Mouse (Mus musculus): ENCODE data around the gene Kidins220. TPM values are rescaled to one million over a fixed set of nuclear protein-coding genes. Genes with fewer than 3 reads are reported as not detected.

Kidins220 gene
- total RNA-seq, 2 experiments from 2014 or later: 301 to 346 TPM

DNA sequence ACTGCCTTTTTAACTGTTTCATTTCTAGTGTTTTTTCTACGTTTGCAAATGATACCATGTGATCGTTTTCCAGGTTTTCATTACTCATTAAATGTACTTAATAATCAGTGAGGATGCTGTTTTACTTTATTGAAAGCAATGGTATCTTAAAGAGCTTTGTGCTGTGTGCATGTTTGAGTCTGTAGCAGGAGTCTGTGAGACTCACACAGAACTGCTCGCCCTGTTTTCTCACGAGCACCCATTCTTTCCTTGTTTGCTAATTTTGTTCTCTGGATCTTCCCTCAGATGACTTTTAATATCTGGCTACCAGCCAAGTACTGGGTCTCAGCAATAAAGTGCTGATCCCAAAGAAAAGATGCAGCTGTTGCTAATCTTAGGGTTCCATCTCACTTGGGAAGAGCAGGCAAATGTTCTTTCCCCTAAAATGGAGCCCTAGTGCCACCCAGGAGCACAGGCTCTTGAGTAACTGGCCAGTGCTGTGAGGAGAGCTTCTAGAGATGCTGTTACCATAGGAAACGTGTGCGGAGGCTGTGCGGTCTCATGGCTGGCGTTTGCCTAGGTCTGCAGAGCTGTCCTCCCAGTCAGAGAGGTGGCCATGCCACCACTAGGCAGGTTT lies 59.7 kb downstream of the Kidins220 start:
- TF ChIP-seq CTCF (IDR thresholded peaks at IDR 0.05): no peak
- Histone ChIP-seq H3K4me3 (peak overlapping the region; percentile 2), H3K27ac (peak overlapping the region; percentile 34; the same call in 1 of the 2 replicates)
- DNase-seq (ENCODE audit: extremely low spot score in 1 of 2, low spot score in 2 of 2): no peak
- intact Hi-C loops (cut with DNase I): loop anchor here (5.0 kb wide), 1 partner anchor 1193 kb away; no protein-coding TSS in a partner anchor

- intact Hi-C loops (cut with DNase I): no loop called here
- Histone ChIP-seq H3K27ac (no peak overlapping the region), H3K4me3 (no peak overlapping the region)
- TF ChIP-seq CTCF (IDR thresholded peaks at IDR 0.05): no peak
- DNase-seq (ENCODE audit: extremely low spot score in 1 of 2, low spot score in 2 of 2): no peak
Observed at GRCm38 (mm10) chr12:25036024-25036423, 61.3 kb downstream of the Kidins220 start.

- TF ChIP-seq CTCF (IDR thresholded peaks at IDR 0.05): no peak
- Histone ChIP-seq H3K27ac (no peak overlapping the region), H3K4me3 (no peak overlapping the region)
- DNase-seq (ENCODE audit: extremely low spot score in 1 of 2, low spot score in 2 of 2): no peak
- intact Hi-C loops (cut with DNase I): no loop called here
Observed at GRCm38 (mm10) chr12:25037222-25037621, 62.5 kb downstream of the Kidins220 start.

- intact Hi-C loops (cut with DNase I): no loop called here
- no peak for TF ChIP-seq CTCF (IDR thresholded peaks at IDR 0.05)
- Histone ChIP-seq H3K27ac (no peak overlapping the region), H3K4me3 (no peak overlapping the region)
- DNase-seq (ENCODE audit: extremely low spot score in 1 of 2, low spot score in 2 of 2): no peak
Observed at GRCm38 (mm10) chr12:25037681-25038472, 63.2 kb downstream of the Kidins220 start.

GRCm38 (mm10) chr12:25044056-25044455 lies 69.3 kb downstream of the Kidins220 start:
- Histone ChIP-seq H3K27ac (no peak overlapping the region), H3K4me3 (no peak overlapping the region)
- no peak for DNase-seq (ENCODE audit: extremely low spot score in 1 of 2, low spot score in 2 of 2)
- intact Hi-C loops (cut with DNase I): no loop called here
- no peak for TF ChIP-seq CTCF (IDR thresholded peaks at IDR 0.05)

- H3K4me3 ChIP-seq: no peak overlapping the region
- intact Hi-C loops (cut with DNase I): no loop called here
- no peak for DNase-seq (ENCODE audit: extremely low spot score in 1 of 2, low spot score in 2 of 2)
- no peak overlapping the region for H3K27ac ChIP-seq
- no peak for TF ChIP-seq CTCF (IDR thresholded peaks at IDR 0.05)
Observed at GRCm38 (mm10) chr12:25044579-25044978, 69.9 kb downstream of the Kidins220 start.

DNA sequence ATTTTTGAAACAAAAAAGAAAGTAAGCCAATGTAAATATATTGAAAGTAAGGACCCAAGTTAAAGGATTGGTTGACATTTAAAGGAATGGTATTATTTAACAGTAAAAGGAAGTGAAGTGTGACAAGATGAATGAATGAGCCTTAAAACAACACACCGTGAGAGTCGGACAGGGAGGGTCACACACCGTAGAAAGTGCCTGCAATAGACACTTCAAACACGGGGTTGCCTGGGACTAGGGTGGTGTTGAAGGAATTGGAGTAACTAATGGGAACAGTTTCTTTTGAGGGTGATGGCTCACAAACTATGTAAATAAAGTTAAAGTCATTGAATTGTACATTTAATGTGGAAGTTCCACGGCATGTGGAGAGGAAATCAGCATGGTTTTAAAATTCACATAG lies 74.5 kb downstream of the Kidins220 start:
- no peak for TF ChIP-seq CTCF (IDR thresholded peaks at IDR 0.05)
- no peak for DNase-seq (ENCODE audit: extremely low spot score in 1 of 2, low spot score in 2 of 2)
- intact Hi-C loops (cut with DNase I): no loop called here
- no peak overlapping the region for H3K27ac ChIP-seq
- no peak overlapping the region for H3K4me3 ChIP-seq

DNA sequence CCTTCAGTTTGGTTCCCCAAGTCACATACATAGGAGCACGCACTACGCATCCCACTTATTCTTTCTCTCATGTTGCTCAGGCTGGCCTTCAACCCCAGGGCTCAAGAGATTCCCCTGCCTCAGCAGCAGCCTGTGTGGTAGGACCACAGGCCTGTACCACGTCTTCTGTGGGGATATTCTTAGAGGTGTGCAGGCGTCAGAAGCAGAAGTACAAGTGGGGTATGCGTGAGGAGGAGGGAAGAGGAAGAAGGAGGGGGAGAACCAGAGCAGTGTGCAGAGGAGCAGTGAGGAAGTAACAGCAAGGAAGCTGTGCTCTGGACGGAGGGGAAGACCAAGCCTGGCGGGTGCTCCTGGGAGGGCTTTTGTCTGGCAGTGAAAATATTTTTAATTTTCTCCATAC lies 79.8 kb downstream of the Kidins220 start:
- H3K4me3 ChIP-seq: no peak overlapping the region
- no peak for TF ChIP-seq CTCF (IDR thresholded peaks at IDR 0.05)
- intact Hi-C loops (cut with DNase I): no loop called here
- no peak for DNase-seq (ENCODE audit: extremely low spot score in 1 of 2, low spot score in 2 of 2)
- H3K27ac ChIP-seq: peak overlapping the region; percentile 50; the same call in 1 of the 2 replicates

GRCm38 (mm10) chr12:25054963-25055362 lies 80.2 kb downstream of the Kidins220 start:
- intact Hi-C loops (cut with DNase I): no loop called here
- Histone ChIP-seq H3K27ac (no peak overlapping the region; the same call in 1 of the 2 replicates), H3K4me3 (no peak overlapping the region)
- TF ChIP-seq CTCF (IDR thresholded peaks at IDR 0.05): no peak
- DNase-seq (ENCODE audit: extremely low spot score in 1 of 2, low spot score in 2 of 2): no peak

DNA sequence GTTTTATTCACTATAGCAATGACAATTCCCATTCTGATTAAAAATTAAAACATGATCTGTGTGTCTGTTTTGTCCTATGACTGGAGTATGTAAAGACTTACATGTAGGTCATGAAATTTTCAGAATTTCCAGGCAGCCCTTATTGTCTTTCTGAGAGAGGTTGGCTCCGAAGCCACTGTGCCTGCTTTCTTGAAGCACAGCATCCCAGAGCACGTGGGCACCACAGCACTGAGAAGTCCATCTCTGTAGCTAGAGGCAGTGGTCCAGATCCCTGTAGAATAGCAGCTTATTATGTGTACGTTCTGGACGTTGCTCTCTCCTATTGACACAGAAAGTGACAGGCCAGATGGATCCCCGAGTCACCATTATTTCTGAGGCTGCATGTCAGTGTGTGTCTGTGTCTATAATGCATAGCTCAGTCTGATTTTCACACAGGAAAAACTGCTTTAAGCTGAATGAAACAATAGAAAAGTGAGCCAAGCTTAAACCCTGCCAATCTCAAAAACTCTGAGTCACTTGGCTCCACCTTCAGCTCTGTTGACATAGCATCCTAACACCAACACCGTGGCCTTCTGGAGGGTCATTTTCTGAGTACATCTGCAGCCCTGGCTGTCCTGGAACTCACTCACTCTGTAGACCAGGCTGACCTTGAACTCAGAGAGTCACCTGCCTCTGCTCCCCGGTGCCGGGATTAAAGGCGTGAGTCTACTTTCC lies 84.9 kb downstream of the Kidins220 start:
- DNase-seq (ENCODE audit: extremely low spot score in 1 of 2, low spot score in 2 of 2): no peak
- Histone ChIP-seq H3K4me3 (no peak overlapping the region), H3K27ac (peak overlapping the region; percentile 56; the same call in 1 of the 2 replicates)
- TF ChIP-seq CTCF (IDR thresholded peaks at IDR 0.05): no peak
- intact Hi-C loops (cut with DNase I): no loop called here

DNA sequence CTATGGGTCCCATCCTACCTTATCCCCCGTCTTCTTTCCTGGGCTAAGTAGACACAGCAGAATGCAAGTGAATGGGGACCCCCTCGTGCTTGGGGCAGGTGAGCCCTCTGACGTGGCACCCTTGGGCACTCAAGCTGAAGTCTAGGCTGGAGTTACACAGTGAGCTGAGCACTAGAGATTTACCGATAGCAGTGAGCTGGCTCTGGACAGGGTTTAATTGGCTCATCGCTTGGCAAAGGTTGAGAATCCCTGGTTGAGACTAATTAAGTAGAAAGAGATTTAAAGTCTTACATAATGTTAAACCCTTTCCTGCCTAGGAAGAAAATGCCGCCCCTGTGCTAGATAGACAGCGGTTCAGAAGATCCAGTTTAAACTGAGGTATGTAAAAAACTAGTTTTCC lies 86.2 kb downstream of the Kidins220 start:
- DNase-seq (ENCODE audit: extremely low spot score in 1 of 2, low spot score in 2 of 2): no peak
- no peak overlapping the region for H3K4me3 ChIP-seq
- no peak overlapping the region for H3K27ac ChIP-seq
- no peak for TF ChIP-seq CTCF (IDR thresholded peaks at IDR 0.05)
- intact Hi-C loops (cut with DNase I): no loop called here

- H3K27ac ChIP-seq: no peak overlapping the region
Observed at GRCm38 (mm10) chr12:25062264-25062663, 87.5 kb downstream of the Kidins220 start.

More at GRCm38 (mm10) chr12:25062264-25062663, 87.5 kb downstream of the Kidins220 start:
- H3K4me3 ChIP-seq: no peak overlapping the region
- no peak for TF ChIP-seq CTCF (IDR thresholded peaks at IDR 0.05)
- intact Hi-C loops (cut with DNase I): no loop called here
- DNase-seq (ENCODE audit: extremely low spot score in 1 of 2, low spot score in 2 of 2): no peak

All from left cerebral cortex, adult 2 months (tissue).